Mouse (Mus musculus): ENCODE measurements around the gene Neurod6. TPM values are rescaled to one million over a fixed set of nuclear protein-coding genes. Genes with fewer than 3 reads are reported as not detected.

Neurod6 gene
- total RNA-seq, 1 experiment from 2014 or later, result not detected

DNA sequence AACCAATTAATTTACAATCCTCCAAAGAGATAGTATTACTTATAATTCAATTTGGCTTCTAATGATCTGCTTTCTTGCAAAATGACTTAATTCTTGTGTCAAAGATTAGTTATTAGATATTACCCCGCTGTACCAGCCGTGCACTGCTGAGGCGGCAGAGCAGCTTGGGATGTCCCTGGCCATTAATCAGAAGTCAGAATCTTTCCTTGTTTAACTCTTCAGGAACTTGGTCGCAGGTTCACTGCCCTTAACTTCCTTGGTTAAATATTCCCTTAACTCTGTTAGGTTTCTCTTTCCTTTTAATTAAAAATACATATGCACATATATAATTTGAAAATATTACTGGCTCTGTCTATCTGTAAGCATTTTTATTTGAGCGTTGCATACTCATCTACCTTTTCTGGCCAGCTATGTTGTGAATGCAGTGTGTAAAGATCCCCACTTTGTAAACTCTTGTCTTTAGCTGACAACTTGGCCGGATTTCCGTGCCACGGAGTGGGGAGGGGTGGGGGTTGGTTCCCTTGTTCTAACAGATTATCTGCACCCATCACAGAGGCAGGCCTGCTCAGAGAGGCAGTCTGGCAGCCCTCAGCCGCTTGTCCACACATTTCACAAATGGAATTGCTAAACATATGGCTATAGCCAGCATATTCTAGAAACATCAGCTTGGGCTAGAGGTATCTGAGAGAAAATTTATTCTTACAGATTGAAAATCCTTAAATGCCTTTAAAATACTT lies 34.1 kb downstream of the Neurod6 start:
- no peak for DNase-seq

DNA sequence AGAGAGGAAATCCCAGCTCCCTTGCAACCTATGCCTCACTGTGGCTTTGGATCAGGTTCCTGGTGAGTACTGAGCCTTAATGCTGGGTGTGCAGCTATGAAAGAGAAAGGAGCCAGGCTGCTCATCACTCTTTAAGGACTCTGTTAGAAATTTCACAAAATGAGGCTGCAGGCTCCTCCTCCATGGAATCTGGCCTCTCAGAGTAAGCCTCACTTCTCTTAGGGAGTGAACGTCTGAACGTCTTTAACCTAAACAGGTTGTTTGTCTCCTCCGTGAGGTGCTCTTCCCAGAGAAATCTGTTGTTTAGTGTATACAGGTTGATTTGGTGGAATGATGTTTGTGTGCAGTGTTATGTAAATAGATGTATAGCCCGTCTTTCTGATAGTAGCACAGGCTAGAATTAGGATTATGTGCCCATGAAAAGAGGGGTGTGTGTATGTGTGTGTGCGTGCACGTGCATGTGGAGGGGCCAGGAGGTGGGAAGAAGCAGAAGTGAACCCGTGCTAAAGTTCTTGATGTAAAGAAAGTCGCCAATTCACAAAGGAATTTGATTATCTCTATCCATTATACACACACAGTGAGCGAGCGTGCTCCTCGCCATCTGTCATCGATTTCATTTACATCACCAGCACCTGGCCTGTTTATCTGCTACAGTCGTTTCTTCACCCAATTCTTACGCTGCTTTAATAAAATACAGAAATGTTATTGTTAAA lies 34.8 kb downstream of the Neurod6 start:
- no peak for DNase-seq

DNA sequence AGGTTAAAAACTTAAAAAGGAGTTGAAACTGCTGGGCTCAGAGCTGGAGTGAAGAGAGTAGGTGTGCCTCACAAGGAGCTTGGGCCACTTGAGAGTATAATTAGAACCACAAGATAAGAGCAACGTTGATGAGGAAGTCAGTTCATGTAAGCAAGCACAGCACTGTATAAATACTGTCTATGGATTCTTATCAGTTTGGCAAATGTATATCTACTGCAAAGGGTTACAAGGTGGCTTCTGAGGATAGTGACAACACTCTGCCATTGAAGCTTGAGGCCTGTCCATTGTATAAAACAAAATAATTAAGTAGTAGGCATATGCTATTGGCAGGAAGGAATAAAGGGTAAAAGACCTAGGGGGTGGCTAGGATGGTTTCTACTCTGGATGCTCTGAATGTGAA lies 46.4 kb downstream of the Neurod6 start:
- DNase-seq, result no peak

Other genes starting within 250 kb of the Neurod6 start
- 29.5 and 37.0 TPM in 2 replicates for gene Adcyap1r1, start 229.3 kb downstream of the Neurod6 start, total RNA-seq (2021)
- gene Itprid1, start 155.6 kb upstream of the Neurod6 start, total RNA-seq (2021), result 0.11 and 0.26 TPM in 2 replicates

Data from adrenal gland, postnatal 14 days (tissue).